Mouse (Mus musculus) CH12.LX (cell line): ENCODE measurements around the gene Tspan4. TPM values are rescaled to one million over a fixed set of nuclear protein-coding genes. Genes with fewer than 3 reads are reported as not detected.

Experiments used
- DNase-seq: peaks from one replicate; pipeline ENCODE4 v3.0.0-alpha.2; 2013; ENCODE audit errors: extremely low read depth
- H3K27ac ChIP-seq: 2 replicates; pipeline ENCODE4 v1.5.1; 2012; ENCODE audit warnings: low read depth, mild to moderate bottlenecking, control low read depth, moderate library complexity; ENCODE audit not compliant: insufficient read depth
- H3K27me3 ChIP-seq: replicated peaks from 2 replicates; pipeline ENCODE3; 2012; ENCODE audit warnings: inconsistent platforms
- H3K36me3 ChIP-seq, 2 experiments: replicated peaks in 1 of 2; 2 replicates each; pipeline versions ENCODE3 to v1.6.1; 2012; ENCODE audit warnings: inconsistent platforms in 1 of 2, low read length in 1 of 2, mild to moderate bottlenecking in 1 of 2, mixed read lengths in 1 of 2, moderate library complexity in 1 of 2; ENCODE audit not compliant: control insufficient read depth in 1 of 2, insufficient read depth in 1 of 2
- H3K4me1 ChIP-seq, 2 experiments: 2 replicates each; pipeline ENCODE4 v1.6.1; 2012; ENCODE audit warnings: inconsistent platforms in 1 of 2, moderate library complexity in 1 of 2; ENCODE audit not compliant: insufficient read depth in 2 of 2, control insufficient read depth in 1 of 2
- H3K4me2 ChIP-seq: 2 replicates; pipeline ENCODE4 v1.6.1; 2012; ENCODE audit warnings: low read depth, mild to moderate bottlenecking, control low read depth; ENCODE audit not compliant: poor library complexity, insufficient read depth, severe bottlenecking
- H3K4me3 ChIP-seq, 3 experiments: fragments of 150-350 bp in 1 of 3; sonication (generic) in 1 of 3; replicated peaks in 1 of 3; 2 replicates each; pipeline versions ENCODE3 to v1.5.1; 2011 to 2012; ENCODE audit warnings: low read depth in 2 of 3, low read length in 2 of 3, mild to moderate bottlenecking in 2 of 3, moderate library complexity in 2 of 3, control low read depth in 1 of 3, improper control_type of control experiment in 1 of 3, inconsistent platforms in 1 of 3, mixed read lengths in 1 of 3; ENCODE audit not compliant: poor library complexity in 1 of 3
- H3K79me2 ChIP-seq: replicated peaks from 2 replicates; pipeline ENCODE4 v1.6.1; 2012; ENCODE audit warnings: mild to moderate bottlenecking, moderate library complexity; ENCODE audit not compliant: control insufficient read depth, poor library complexity, insufficient read depth, severe bottlenecking; ENCODE audit errors: extremely low read depth
- H3K9ac ChIP-seq: 2 replicates; pipeline ENCODE4 v1.6.1; 2012; ENCODE audit warnings: low read depth, mild to moderate bottlenecking, control low read depth, moderate library complexity; ENCODE audit not compliant: insufficient read depth
- H3K9me3 ChIP-seq: replicated peaks from 2 replicates; pipeline ENCODE3; 2012; ENCODE audit warnings: low read length, inconsistent platforms, mixed read lengths
- BHLHE40 ChIP-seq: IDR thresholded peaks from 2 replicates; pipeline ENCODE4 v1.6.1; 2011; ENCODE audit warnings: mild to moderate bottlenecking, low read depth, low read length, improper control_type of control experiment
- CHD2 ChIP-seq: IDR thresholded peaks from 2 replicates; pipeline ENCODE4 v1.6.1; 2011; ENCODE audit warnings: low read length, improper control_type of control experiment
- E2F4 ChIP-seq: IDR thresholded peaks from 2 replicates; pipeline ENCODE4 v1.6.1; 2011; ENCODE audit warnings: low read depth, low read length, improper control_type of control experiment; ENCODE audit not compliant: insufficient replicate concordance
- ELF1 ChIP-seq: IDR thresholded peaks from 2 replicates; pipeline ENCODE4 v1.6.1; 2014; ENCODE audit warnings: low read depth, mild to moderate bottlenecking, inconsistent platforms, low read length, improper control_type of control experiment
- ETS1 ChIP-seq: conservative IDR thresholded peaks from 2 replicates; pipeline ENCODE4 v1.6.1; 2012; ENCODE audit warnings: low read depth, mild to moderate bottlenecking, inconsistent platforms, low read length, improper control_type of control experiment, moderate library complexity
- GABPA ChIP-seq: IDR thresholded peaks from 2 replicates; pipeline ENCODE4 v1.6.1; 2012; ENCODE audit warnings: low read depth, low read length, improper control_type of control experiment, inconsistent platforms; ENCODE audit not compliant: insufficient replicate concordance
- HCFC1 ChIP-seq: IDR thresholded peaks from 2 replicates; pipeline ENCODE4 v1.6.1; 2012; ENCODE audit warnings: low read depth, mild to moderate bottlenecking, inconsistent platforms, low read length, improper control_type of control experiment
- JUN ChIP-seq: IDR thresholded peaks from 2 replicates; pipeline ENCODE4 v1.6.1; 2011; ENCODE audit warnings: low read depth, mild to moderate bottlenecking, low read length, improper control_type of control experiment, moderate library complexity; ENCODE audit not compliant: insufficient read depth
- JUND ChIP-seq: conservative IDR thresholded peaks from 2 replicates; pipeline ENCODE4 v1.6.1; 2011; ENCODE audit warnings: low read depth, low read length, improper control_type of control experiment
- MAFK ChIP-seq: IDR thresholded peaks from 2 replicates; pipeline ENCODE4 v1.6.1; 2011; ENCODE audit warnings: low read length, improper control_type of control experiment; ENCODE audit not compliant: insufficient replicate concordance
- MAX ChIP-seq: IDR thresholded peaks from 2 replicates; pipeline ENCODE4 v1.6.1; 2011; ENCODE audit warnings: low read length, improper control_type of control experiment
- MYC ChIP-seq: IDR thresholded peaks from 2 replicates; pipeline ENCODE4 v1.6.1; 2011; ENCODE audit warnings: low read depth, mild to moderate bottlenecking, improper control_type of control experiment, low read length
- NELFE ChIP-seq: IDR thresholded peaks from 2 replicates; pipeline ENCODE4 v1.6.1; 2011; ENCODE audit warnings: low read depth, low read length, improper control_type of control experiment
- PAX5 ChIP-seq: IDR thresholded peaks from 2 replicates; pipeline ENCODE4 v1.6.1; 2012; ENCODE audit warnings: low read length, inconsistent platforms, mixed read lengths
- POLR2A ChIP-seq: IDR thresholded peaks from 2 replicates; pipeline ENCODE4 v1.6.1; 2011; ENCODE audit warnings: low read depth, mild to moderate bottlenecking, improper control_type of control experiment, low read length
- POLR2AphosphoS2 ChIP-seq: IDR thresholded peaks from 2 replicates; pipeline ENCODE4 v1.6.1; 2011; ENCODE audit warnings: low read depth, low read length, improper control_type of control experiment
- RCOR1 ChIP-seq: conservative IDR thresholded peaks from 2 replicates; pipeline ENCODE4 v1.6.1; 2012; ENCODE audit warnings: low read depth, mild to moderate bottlenecking, inconsistent platforms, low read length, improper control_type of control experiment
- TBP ChIP-seq: conservative IDR thresholded peaks from 2 replicates; pipeline ENCODE4 v1.6.1; 2011; ENCODE audit warnings: low read depth, low read length, improper control_type of control experiment
- UBTF ChIP-seq: IDR thresholded peaks from 2 replicates; pipeline ENCODE4 v1.6.1; 2012; ENCODE audit warnings: low read depth, mild to moderate bottlenecking, inconsistent platforms, low read length, improper control_type of control experiment, moderate library complexity
- USF1 ChIP-seq: IDR thresholded peaks from 2 replicates; pipeline ENCODE4 v1.6.1; 2014; ENCODE audit warnings: low read depth, mild to moderate bottlenecking, inconsistent platforms, low read length, improper control_type of control experiment
- USF2 ChIP-seq: conservative IDR thresholded peaks from 2 replicates; pipeline ENCODE4 v1.6.1; 2011; ENCODE audit warnings: low read depth, low read length, improper control_type of control experiment
- ZKSCAN1 ChIP-seq: IDR thresholded peaks from 2 replicates; pipeline ENCODE4 v1.6.1; 2012; ENCODE audit warnings: low read depth, inconsistent platforms, low read length, improper control_type of control experiment, borderline replicate concordance
- dilution Hi-C: fragments of 300-500 bp; cut with MboI; formaldehyde crosslinking; loops from 2 replicates; pipeline ENCODE4 v1.14.3; 2020; ENCODE audit warnings: low sequenced_read_pairs; ENCODE audit not compliant: extremely low pct_unique_long_range_greater_than_20kb, extremely low pct_ligation_motif_present
- in situ Hi-C: fragments of 300-500 bp; cut with MboI; formaldehyde crosslinking; loops from 3 replicates; pipeline ENCODE4 v1.14.3; 2019; ENCODE audit warnings: low sequenced_read_pairs, low pct_ligation_motif_present, low pct_unique_long_range_greater_than_20kb, mixed read lengths
- polyA plus RNA-seq: library from polyadenylated mRNA; unstranded; fragments of >175 nt; gene quantifications from 2 replicates; pipeline ENCODE4 v1.2.1, GENCODE M21; 2012; ENCODE audit warnings: low read depth; ENCODE audit not compliant: insufficient read length
- total RNA-seq, 2 experiments: library from RNA; depleted of rRNA; stranded (reverse); fragments of 300-350 nt in 1 of 2; fragments of >200 nt in 1 of 2; gene quantifications; 2 replicates each; pipeline ENCODE4 v1.2.3; 2012 to 2014

Tspan4 gene
- total and polyA plus RNA-seq, 3 experiments: 21.2 to 28.9 (median 28.4) TPM

DNA sequence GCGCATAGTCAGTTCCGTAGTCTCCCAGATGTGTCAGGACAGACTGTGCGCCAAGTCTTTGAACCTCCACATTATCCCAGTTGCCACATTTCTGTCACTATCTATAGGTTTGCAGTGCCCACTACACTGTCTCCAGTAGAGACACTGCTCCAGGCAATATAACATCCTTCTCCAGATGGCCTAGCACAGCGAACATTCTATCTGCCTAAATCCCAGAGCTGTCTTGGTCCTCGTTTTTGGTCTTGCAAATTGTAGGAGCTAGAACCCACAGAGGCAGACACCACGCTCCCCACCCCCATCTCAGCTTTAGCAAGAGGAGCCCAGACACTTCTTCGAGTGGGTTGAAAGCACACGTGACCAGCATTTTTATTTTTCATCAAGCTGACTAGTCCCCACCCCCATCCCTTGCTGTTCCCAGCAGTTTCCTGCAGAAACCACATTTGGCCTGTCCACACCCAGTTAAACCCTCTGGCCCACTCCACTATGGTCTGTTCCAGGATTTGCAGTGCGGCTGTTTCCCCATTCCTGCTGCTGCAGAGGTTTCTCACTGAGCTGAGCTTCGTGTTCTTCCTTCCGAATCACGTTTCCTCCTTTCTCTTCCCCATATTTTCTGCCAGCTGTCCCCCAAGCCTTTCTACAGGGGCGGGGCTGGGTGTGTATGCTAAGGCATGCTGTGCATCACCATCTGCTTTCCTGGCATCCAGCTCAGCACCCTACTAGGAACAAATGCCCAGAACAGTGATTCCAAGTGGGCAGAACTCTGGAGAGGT lies 65.5 kb downstream of the Tspan4 start:
- Histone ChIP-seq H3K4me1 (peaks cover 13 to 34% of the 10 kb centered on the region in 2 experiments; a peak in 3 of 4 replicates), H3K27ac (no peak overlapping the region), H3K36me3 (peaks cover 0 to 9% of the 10 kb centered on the region in 2 experiments), H3K4me3 (peak overlapping the region; percentile 60 to 90 (median 69)), H3K79me2 (peaks cover 12% of the 10 kb centered on the region), H3K9me3 (no peaks in the 10 kb centered on the region), H3K9ac (peak overlapping the region; percentile 37; the same call in 1 of the 2 replicates), H3K4me2 (peak overlapping the region; percentile 33), H3K27me3 (peaks cover 2% of the 10 kb centered on the region)
- dilution Hi-C loops: no loop called here
- in situ Hi-C loops: no loop called here
- no peak for DNase-seq
- peak; percentile 53 for TF ChIP-seq USF1
- 0 out of 2 replicates have a peak, but pooled peaks have one; percentile 10 for TF ChIP-seq ETS1
- peak; percentile 22; the same call in 1 of the 2 replicates for TF ChIP-seq USF2
- peak; percentile 69; the same call in 1 of the 2 replicates for TF ChIP-seq BHLHE40
- no peak for TF ChIP-seq JUND
- TF ChIP-seq E2F4: no peak

DNA sequence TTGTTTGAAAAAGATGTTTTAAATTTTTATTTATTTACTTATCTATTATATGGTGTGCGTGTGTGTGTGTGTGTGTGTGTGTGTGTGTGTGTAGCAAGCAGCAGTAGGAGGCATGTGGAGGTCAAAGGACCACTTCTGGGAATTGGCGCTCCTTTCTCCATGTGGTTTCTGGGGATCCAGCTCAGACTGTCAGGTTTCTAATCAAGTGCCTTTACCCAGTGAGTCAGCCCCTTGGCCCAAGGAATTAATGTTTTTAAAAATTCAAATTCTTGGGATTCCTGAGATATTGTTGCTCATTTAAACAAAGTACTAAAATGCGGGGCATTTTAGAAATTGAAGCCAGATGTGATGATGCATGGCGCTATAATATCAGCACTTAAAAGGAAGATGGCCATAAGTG lies 66.6 kb downstream of the Tspan4 start:
- Histone ChIP-seq H3K4me3 (no peak overlapping the region), H3K4me1 (peaks cover 13 to 26% of the 10 kb centered on the region in 2 experiments; a peak in 3 of 4 replicates), H3K9me3 (no peaks in the 10 kb centered on the region), H3K27me3 (peaks cover 2% of the 10 kb centered on the region), H3K36me3 (peaks cover 0 to 7% of the 10 kb centered on the region in 2 experiments), H3K27ac (no peak overlapping the region), H3K79me2 (peaks cover 12% of the 10 kb centered on the region), H3K9ac (no peak overlapping the region), H3K4me2 (no peak overlapping the region)
- TF ChIP-seq UBTF: no peak
- TF ChIP-seq JUN: no peak
- no peak for TF ChIP-seq NELFE
- no peak for TF ChIP-seq PAX5
- TF ChIP-seq POLR2AphosphoS2: no peak
- TF ChIP-seq MYC: no peak
- TF ChIP-seq GABPA: no peak
- no peak for TF ChIP-seq TBP
- TF ChIP-seq ELF1: no peak
- TF ChIP-seq HCFC1: no peak
- no peak for TF ChIP-seq ZKSCAN1
- no peak for TF ChIP-seq CHD2
- no peak for TF ChIP-seq RCOR1
- TF ChIP-seq MAX: no peak
- no peak for TF ChIP-seq POLR2A
- no peak for TF ChIP-seq MAFK
- dilution Hi-C loops (no loop called here), in situ Hi-C loops (no loop called here)
- no peak for DNase-seq
